Mouse (Mus musculus) thymus, adult 2 months (tissue): ENCODE results near the gene Clta.

Experiments used
- CTCF ChIP-seq: fragments of 200-500 bp; IDR thresholded peaks from 2 replicates; pipeline ENCODE4 v1.5.1; 2012; ENCODE audit warnings: mild to moderate bottlenecking, control low read depth, low read length, moderate library complexity, borderline replicate concordance; ENCODE audit not compliant: control insufficient read depth, poor library complexity, insufficient read depth; ENCODE audit errors: extremely low read depth
- POLR2A ChIP-seq: fragments of 200-500 bp; IDR thresholded peaks from 2 replicates; pipeline ENCODE4 v1.6.1; 2012; ENCODE audit warnings: mild to moderate bottlenecking, low read length, control low read depth, moderate library complexity; ENCODE audit not compliant: control insufficient read depth, poor library complexity, insufficient read depth; ENCODE audit errors: extremely low read depth

- TF ChIP-seq CTCF = no peak
- TF ChIP-seq POLR2A = no peak
Observed at GRCm38 (mm10) chr4:43978521-43979443, 25.5 kb upstream of the Clta start.
